Mouse (Mus musculus) kidney, adult 2 months (tissue): ENCODE measurements around the gene Apoh. TPM values are rescaled to one million over a fixed set of nuclear protein-coding genes. Genes with fewer than 3 reads are reported as not detected.

Experiments
- DNase-seq: peaks from one replicate; pipeline ENCODE4 v3.0.0; 2021
- H3K27ac ChIP-seq: fragments of 200-500 bp; 2 replicates; pipeline ENCODE4 v1.5.1; 2012; ENCODE audit warnings: low read depth, low read length, control low read depth, inconsistent platforms; ENCODE audit not compliant: insufficient read depth
- H3K27me3 ChIP-seq: fragments of 200-500 bp; replicated peaks from 2 replicates; pipeline ENCODE4 v1.6.1; 2012; ENCODE audit warnings: mild to moderate bottlenecking, moderate library complexity, low read length, inconsistent platforms; ENCODE audit not compliant: control insufficient read depth, insufficient read depth
- H3K36me3 ChIP-seq: fragments of 200-500 bp; 2 replicates; pipeline ENCODE4 v1.6.1; 2012; ENCODE audit warnings: mild to moderate bottlenecking, moderate library complexity, low read length, inconsistent platforms; ENCODE audit not compliant: control insufficient read depth, insufficient read depth
- H3K4me1 ChIP-seq: fragments of 200-500 bp; 2 replicates; pipeline ENCODE4 v1.6.1; 2011; ENCODE audit warnings: low read length; ENCODE audit not compliant: control insufficient read depth, insufficient read depth
- H3K4me3 ChIP-seq: fragments of 200-500 bp; 2 replicates; pipeline ENCODE4 v1.5.1; 2011; ENCODE audit warnings: mild to moderate bottlenecking, low read depth, low read length, control low read depth; ENCODE audit not compliant: insufficient read depth
- CTCF ChIP-seq: fragments of 200-500 bp; conservative IDR thresholded peaks from 2 replicates; pipeline ENCODE4 v1.5.1; 2011; ENCODE audit warnings: low read depth, mild to moderate bottlenecking, control low read depth, low read length, moderate library complexity, mixed read lengths; ENCODE audit not compliant: insufficient read depth, insufficient read length
- POLR2A ChIP-seq: fragments of 200-500 bp; IDR thresholded peaks from one replicate; pipeline ENCODE4 v1.6.1; 2011; ENCODE audit warnings: low read depth, low read length, control low read depth
- WGBS: fragments of 180-500 bp; shearing (Covaris S2); methylation state at CpG from one replicate; pipeline ENCODE4 v1.1.7; 2018; 5-methylcytosine and 5-hydroxymethylcytosine counted together
- polyA plus RNA-seq: library from polyadenylated mRNA; depleted of rRNA; stranded (reverse); fragments of >200 nt; gene quantifications from 2 replicates; pipeline ENCODE4 v1.2.3, GENCODE M21; 2012

The Apoh gene
- polyA plus RNA-seq, 1 experiment: not detected

GRCm38 (mm10) chr11:108360983-108361382, 17.8 kb downstream of the Apoh start:
- no peak for DNase-seq
- H3K4me1 ChIP-seq: peaks cover 6% of the 10 kb centered on the region; the same call in 1 of the 2 replicates
- WGBS: 91% methylated on average over 4 of the region's 4 CpGs
- no peak overlapping the region for H3K4me3 ChIP-seq
- no peak overlapping the region for H3K27ac ChIP-seq
- H3K27me3 ChIP-seq: no peaks in the 10 kb centered on the region
- H3K36me3 ChIP-seq: no peaks in the 10 kb centered on the region
- no peak for TF ChIP-seq POLR2A
- TF ChIP-seq CTCF: no peak

GRCm38 (mm10) chr11:108362965-108363364, 19.8 kb downstream of the Apoh start:
- Histone ChIP-seq H3K4me3 (no peak overlapping the region), H3K36me3 (no peaks in the 10 kb centered on the region), H3K27me3 (no peaks in the 10 kb centered on the region), H3K27ac (no peak overlapping the region), H3K4me1 (peaks cover 6% of the 10 kb centered on the region; the same call in 1 of the 2 replicates)
- no peak for TF ChIP-seq CTCF
- TF ChIP-seq POLR2A: no peak
- no peak for DNase-seq
- WGBS: 97% methylated on average over 5 of the region's 5 CpGs

- Histone ChIP-seq H3K27ac (no peak overlapping the region), H3K4me1 (peaks cover 6% of the 10 kb centered on the region; the same call in 1 of the 2 replicates), H3K36me3 (no peaks in the 10 kb centered on the region), H3K27me3 (no peaks in the 10 kb centered on the region), H3K4me3 (no peak overlapping the region)
- DNase-seq: no peak
- no peak for TF ChIP-seq POLR2A
- no peak for TF ChIP-seq CTCF
- WGBS: 77% methylated on average over 4 of the region's 4 CpGs
Measured at GRCm38 (mm10) chr11:108363991-108364390, 20.8 kb downstream of the Apoh start.

- WGBS: 26% methylated on average over 7 of the region's 7 CpGs
- no peak overlapping the region for H3K27ac ChIP-seq
- peaks cover 6% of the 10 kb centered on the region; the same call in 1 of the 2 replicates for H3K4me1 ChIP-seq
- DNase-seq: peak; percentile 45
- H3K4me3 ChIP-seq: no peak overlapping the region
- no peaks in the 10 kb centered on the region for H3K27me3 ChIP-seq
- H3K36me3 ChIP-seq: no peaks in the 10 kb centered on the region
- no peak for TF ChIP-seq CTCF
- no peak for TF ChIP-seq POLR2A
Measured at GRCm38 (mm10) chr11:108364945-108365589, 21.9 kb downstream of the Apoh start.

- H3K4me3 ChIP-seq: no peak overlapping the region
- H3K4me1 ChIP-seq: peaks cover 6% of the 10 kb centered on the region; the same call in 1 of the 2 replicates
- TF ChIP-seq CTCF: no peak
- no peak for TF ChIP-seq POLR2A
- no peak overlapping the region for H3K27ac ChIP-seq
- no peaks in the 10 kb centered on the region for H3K36me3 ChIP-seq
- H3K27me3 ChIP-seq: no peaks in the 10 kb centered on the region
- peak; percentile 19 for DNase-seq
- WGBS: 30% methylated on average over 7 of the region's 7 CpGs
Measured at GRCm38 (mm10) chr11:108365600-108365999, 22.4 kb downstream of the Apoh start.

GRCm38 (mm10) chr11:108367046-108367445, 23.9 kb downstream of the Apoh start:
- no peaks in the 10 kb centered on the region for H3K27me3 ChIP-seq
- no peak for DNase-seq
- H3K36me3 ChIP-seq: no peaks in the 10 kb centered on the region
- 64% methylated on average over 1 of the region's 1 CpGs for WGBS
- no peak for TF ChIP-seq POLR2A
- no peak for TF ChIP-seq CTCF
- peaks cover 6% of the 10 kb centered on the region; the same call in 1 of the 2 replicates for H3K4me1 ChIP-seq
- no peak overlapping the region for H3K4me3 ChIP-seq
- no peak overlapping the region for H3K27ac ChIP-seq

GRCm38 (mm10) chr11:108376815-108377214, 33.7 kb downstream of the Apoh start:
- no peak for TF ChIP-seq CTCF
- no peak for DNase-seq
- Histone ChIP-seq H3K27ac (no peak overlapping the region), H3K4me3 (no peak overlapping the region), H3K36me3 (no peaks in the 10 kb centered on the region), H3K27me3 (no peaks in the 10 kb centered on the region), H3K4me1 (no peaks in the 10 kb centered on the region)
- WGBS: 69% methylated on average over 7 of the region's 7 CpGs
